Mouse (Mus musculus) E14TG2a.4 (cell line): ENCODE data around the gene Hsd17b3.

Experiments used
- H3K27me3 ChIP-seq: 2 replicates; pipeline ENCODE4 v1.6.1; 2014; ENCODE audit warnings: low read length, control low read depth; ENCODE audit not compliant: insufficient read depth
- H3K36me3 ChIP-seq: 2 replicates; pipeline ENCODE4 v1.6.1; 2014; ENCODE audit warnings: low read length, control low read depth; ENCODE audit not compliant: insufficient read depth
- H3K4me1 ChIP-seq: replicated peaks from 2 replicates; pipeline ENCODE4 v1.6.1; 2014; ENCODE audit warnings: low read depth, low read length, control low read depth
- H3K4me3 ChIP-seq: replicated peaks from 2 replicates; pipeline ENCODE4 v1.5.1; 2014; ENCODE audit warnings: mild to moderate bottlenecking, low read length
- H3K9me3 ChIP-seq: 2 replicates; pipeline ENCODE4 v1.6.1; 2014; ENCODE audit warnings: low read length, control low read depth
- CTCF ChIP-seq: conservative IDR thresholded peaks from 2 replicates; pipeline ENCODE4 v1.5.1; 2014; ENCODE audit warnings: low read length
- NANOG ChIP-seq: IDR thresholded peaks from 2 replicates; pipeline ENCODE4 v1.6.1; 2014; ENCODE audit warnings: borderline replicate concordance, low read length, mixed read lengths
- POU5F1 ChIP-seq: IDR thresholded peaks from 2 replicates; pipeline ENCODE4 v1.6.1; 2014; ENCODE audit warnings: low read length, borderline replicate concordance

Gene Hsd17b3

DNA sequence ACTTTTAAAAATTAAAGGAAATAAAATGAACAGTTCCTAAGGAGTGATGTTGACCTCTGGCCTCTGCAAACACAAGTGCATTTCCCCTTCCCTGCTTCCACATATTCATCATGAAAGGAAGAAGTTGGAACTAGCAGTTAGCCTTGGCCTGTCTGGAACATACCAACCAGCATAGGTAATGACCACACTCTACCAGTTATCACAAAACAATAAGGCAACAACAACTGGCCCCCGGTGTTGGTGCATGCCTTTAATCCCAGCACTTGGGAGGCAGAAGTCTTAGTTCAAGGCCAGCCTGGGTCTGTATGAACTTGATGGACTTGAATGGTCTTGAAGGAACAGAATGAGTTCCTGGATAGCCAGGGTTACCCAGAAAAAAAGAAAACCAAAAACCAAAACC lies 21.4 kb upstream of the Hsd17b3 start:
- Histone ChIP-seq H3K9me3 (no peaks in the 10 kb centered on the region), H3K4me3 (no peak overlapping the region), H3K36me3 (no peaks in the 10 kb centered on the region), H3K4me1 (peaks cover 29% of the 10 kb centered on the region), H3K27me3 (no peaks in the 10 kb centered on the region)
- no peak for TF ChIP-seq CTCF
- no peak for TF ChIP-seq NANOG
- no peak for TF ChIP-seq POU5F1

DNA sequence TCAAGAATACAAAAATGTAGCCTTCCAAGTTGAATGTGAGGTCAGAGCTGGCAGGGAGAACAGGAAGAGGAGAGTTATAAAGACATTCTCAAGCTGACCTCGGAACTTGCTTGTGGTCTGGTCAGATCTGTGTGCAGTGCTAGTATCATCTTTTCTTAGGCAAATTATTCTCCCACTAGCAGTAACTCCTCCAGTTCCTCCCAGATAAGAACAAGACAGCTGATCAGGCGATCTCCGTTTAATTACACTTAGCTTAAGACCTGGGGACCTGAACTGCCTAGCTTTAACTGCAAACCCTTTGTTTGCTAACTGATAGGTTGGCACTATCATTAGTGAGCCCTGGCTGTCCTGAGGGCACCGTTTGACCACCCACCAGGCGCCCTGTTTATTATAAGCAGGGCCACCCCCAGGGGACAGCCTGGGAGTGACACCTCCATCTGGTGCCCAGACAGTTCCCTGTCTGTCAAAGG lies 19.4 kb upstream of the Hsd17b3 start:
- H3K4me1 ChIP-seq: peaks cover 29% of the 10 kb centered on the region
- no peaks in the 10 kb centered on the region for H3K9me3 ChIP-seq
- no peaks in the 10 kb centered on the region for H3K27me3 ChIP-seq
- TF ChIP-seq CTCF (no peak), NANOG (no peak), POU5F1 (no peak)
- H3K4me3 ChIP-seq: no peak overlapping the region
- no peaks in the 10 kb centered on the region for H3K36me3 ChIP-seq

DNA sequence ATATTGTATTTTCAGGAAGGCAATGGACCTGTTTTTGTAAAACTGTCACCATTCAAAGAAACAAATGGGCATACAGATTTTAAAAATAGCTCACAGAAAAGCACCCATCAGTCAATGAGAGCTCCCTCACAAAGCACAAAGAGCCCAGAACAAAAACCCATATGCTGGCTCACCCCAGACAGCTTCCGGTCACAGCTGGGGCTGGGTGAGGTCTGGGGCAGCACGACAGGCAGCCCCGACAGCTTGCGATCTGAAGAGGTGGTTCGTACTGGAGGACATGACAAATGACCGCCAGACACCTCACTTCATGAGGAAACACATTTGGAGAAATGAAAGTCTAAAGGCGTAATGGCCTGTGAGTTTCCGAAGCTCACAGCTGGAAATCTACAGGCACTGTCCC lies 18.5 kb upstream of the Hsd17b3 start:
- Histone ChIP-seq H3K4me3 (peak overlapping the region; percentile 29; the same call in 1 of the 2 replicates), H3K9me3 (no peaks in the 10 kb centered on the region), H3K36me3 (no peaks in the 10 kb centered on the region), H3K4me1 (peaks cover 29% of the 10 kb centered on the region), H3K27me3 (no peaks in the 10 kb centered on the region)
- TF ChIP-seq NANOG (peak; percentile 67), CTCF (no peak), POU5F1 (no peak)

DNA sequence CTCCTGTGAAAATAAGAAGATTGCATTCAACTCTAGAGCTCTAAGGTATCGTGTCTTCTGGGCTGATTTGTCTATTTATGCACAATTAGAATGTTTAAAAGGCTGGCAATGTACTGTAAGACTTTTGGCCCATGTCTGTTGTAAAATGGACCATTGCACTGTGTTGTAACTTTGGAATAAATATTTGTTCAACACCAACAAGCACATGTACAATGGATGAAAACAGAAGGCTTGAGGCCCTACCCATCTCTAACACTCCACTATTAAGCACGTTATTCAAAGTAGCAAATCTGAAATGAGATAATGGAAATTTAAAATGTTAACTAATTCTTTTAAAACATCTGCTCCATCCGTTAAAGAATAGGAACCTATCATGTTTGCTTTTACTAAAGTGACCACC lies 18.1 kb upstream of the Hsd17b3 start:
- Histone ChIP-seq H3K9me3 (no peaks in the 10 kb centered on the region), H3K36me3 (no peaks in the 10 kb centered on the region), H3K27me3 (no peaks in the 10 kb centered on the region), H3K4me3 (no peak overlapping the region), H3K4me1 (peaks cover 29% of the 10 kb centered on the region)
- TF ChIP-seq POU5F1 (no peak), CTCF (no peak), NANOG (no peak)

DNA sequence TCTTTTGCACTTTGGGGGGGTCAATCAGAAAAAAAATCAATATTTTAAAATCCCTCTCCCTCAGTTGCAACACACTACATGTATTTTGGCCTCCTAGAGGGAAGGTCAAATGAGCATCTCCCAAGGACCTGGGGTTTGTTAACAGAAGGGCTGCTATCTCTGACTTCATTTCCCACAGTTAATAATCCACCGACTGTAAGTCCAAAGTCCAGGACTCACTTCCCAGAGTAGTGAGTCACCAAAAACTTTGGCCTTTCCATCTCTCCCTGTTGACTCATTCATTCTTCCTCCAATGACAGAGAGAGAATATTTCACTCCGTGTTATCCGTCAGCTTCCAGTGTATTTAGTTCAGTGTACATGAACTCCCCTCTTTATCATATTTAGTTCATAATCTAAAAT lies 16.7 kb upstream of the Hsd17b3 start:
- no peaks in the 10 kb centered on the region for H3K9me3 ChIP-seq
- peaks cover 35% of the 10 kb centered on the region for H3K4me1 ChIP-seq
- H3K4me3 ChIP-seq: no peak overlapping the region
- H3K27me3 ChIP-seq: no peaks in the 10 kb centered on the region
- no peaks in the 10 kb centered on the region for H3K36me3 ChIP-seq
- TF ChIP-seq NANOG: no peak
- TF ChIP-seq CTCF: no peak
- TF ChIP-seq POU5F1: no peak

DNA sequence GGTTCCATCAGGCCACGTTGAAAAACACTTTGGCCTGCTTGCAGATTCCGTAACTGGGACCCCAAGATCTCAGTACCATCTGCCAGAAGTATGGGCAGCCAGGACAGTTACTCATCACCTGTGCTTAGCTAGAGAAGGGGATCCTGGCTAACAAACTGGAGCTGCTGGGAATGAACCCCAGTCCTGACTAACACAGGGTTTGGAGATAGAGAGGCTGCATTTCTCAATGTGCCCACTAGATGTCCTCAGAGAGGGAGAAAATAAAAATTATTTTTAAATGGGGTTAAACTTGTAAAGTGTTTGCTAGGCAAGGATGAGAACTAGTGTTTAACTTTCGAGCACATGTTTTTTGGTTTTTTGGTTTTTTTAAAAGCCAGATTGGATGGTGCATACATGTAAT lies 11.2 kb upstream of the Hsd17b3 start:
- H3K4me1 ChIP-seq: peaks cover 16% of the 10 kb centered on the region; the same call in 1 of the 2 replicates
- no peaks in the 10 kb centered on the region for H3K9me3 ChIP-seq
- no peak for TF ChIP-seq NANOG
- TF ChIP-seq POU5F1: no peak
- TF ChIP-seq CTCF: peak; percentile 99
- no peaks in the 10 kb centered on the region for H3K36me3 ChIP-seq
- no peak overlapping the region for H3K4me3 ChIP-seq
- H3K27me3 ChIP-seq: no peaks in the 10 kb centered on the region

DNA sequence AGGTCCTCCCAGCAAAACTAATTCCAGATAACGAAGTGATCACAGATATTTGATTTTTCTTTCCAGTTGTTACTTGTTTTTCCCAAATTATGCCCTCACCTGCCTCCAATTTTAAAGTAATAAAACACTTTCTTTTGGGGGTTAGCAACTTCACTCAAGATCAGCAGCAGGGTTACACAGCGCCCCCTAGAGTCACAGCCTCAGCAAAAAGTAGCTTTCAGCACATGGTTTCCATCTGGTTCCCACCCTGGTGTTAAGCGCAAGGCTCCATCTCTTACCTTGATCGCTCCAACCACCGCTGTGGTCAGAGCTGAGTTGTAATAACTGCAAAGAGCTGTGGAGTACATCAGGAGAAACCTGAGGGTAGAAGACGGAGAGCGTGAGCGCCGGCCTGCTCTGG lies 10.0 kb upstream of the Hsd17b3 start:
- H3K9me3 ChIP-seq: no peaks in the 10 kb centered on the region
- no peak for TF ChIP-seq NANOG
- TF ChIP-seq CTCF: peak; percentile 90
- TF ChIP-seq POU5F1: no peak
- peaks cover 16% of the 10 kb centered on the region; the same call in 1 of the 2 replicates for H3K4me1 ChIP-seq
- no peak overlapping the region for H3K4me3 ChIP-seq
- no peaks in the 10 kb centered on the region for H3K36me3 ChIP-seq
- no peaks in the 10 kb centered on the region for H3K27me3 ChIP-seq

DNA sequence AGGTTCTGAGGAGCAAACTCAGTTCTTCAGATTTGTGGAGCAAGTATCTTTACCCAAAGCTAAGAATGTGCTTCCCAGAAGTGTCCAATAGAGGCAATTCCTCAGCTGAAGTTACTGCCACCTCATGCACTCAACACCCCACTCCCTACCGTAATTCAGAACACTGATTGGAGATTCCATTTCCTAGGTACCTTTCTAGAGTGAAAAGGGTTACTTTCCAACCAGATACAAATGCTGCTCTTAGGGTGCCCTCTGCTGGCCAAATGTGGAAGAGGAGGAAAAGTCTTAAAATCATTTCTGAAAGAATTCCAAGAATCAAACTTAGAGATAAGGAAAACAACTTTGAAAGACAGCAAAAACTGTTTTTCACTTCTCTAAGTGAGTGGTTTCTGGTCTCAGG lies 4.3 kb upstream of the Hsd17b3 start:
- TF ChIP-seq NANOG (no peak), CTCF (peak; percentile 85)
- H3K36me3 ChIP-seq: no peaks in the 10 kb centered on the region
- no peaks in the 10 kb centered on the region for H3K27me3 ChIP-seq
- H3K4me3 ChIP-seq: no peak overlapping the region
- no peaks in the 10 kb centered on the region for H3K9me3 ChIP-seq
- H3K4me1 ChIP-seq: no peaks in the 10 kb centered on the region

DNA sequence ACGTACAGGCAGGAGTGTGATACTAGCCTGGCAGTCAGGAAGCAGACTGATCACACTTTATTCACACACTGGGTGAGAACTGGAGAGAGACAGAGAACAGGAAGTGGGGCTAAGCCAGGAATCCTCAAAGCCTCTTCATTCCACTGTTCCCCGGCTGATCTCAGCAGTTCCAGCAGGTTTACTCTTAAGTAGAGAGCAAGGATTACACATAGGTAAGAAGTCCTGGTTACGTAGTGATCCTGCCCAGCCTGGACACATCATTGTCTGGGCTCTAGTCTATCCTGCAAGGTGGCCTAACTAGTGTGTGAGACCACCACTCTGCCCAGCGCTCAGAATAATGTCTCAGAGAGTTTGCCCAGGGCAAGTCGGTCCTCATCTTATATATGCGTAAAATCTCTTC lies 3.7 kb upstream of the Hsd17b3 start:
- Histone ChIP-seq H3K9me3 (no peaks in the 10 kb centered on the region), H3K27me3 (no peaks in the 10 kb centered on the region), H3K4me3 (no peak overlapping the region), H3K4me1 (no peaks in the 10 kb centered on the region), H3K36me3 (no peaks in the 10 kb centered on the region)
- TF ChIP-seq NANOG (no peak), CTCF (no peak), POU5F1 (no peak)
